8 mouse cellular contexts compared by ENCODE assay signal in genomic region chr2:121448136-121448535, GRCm38 (mm10). TPM values are rescaled to one million over a fixed set of nuclear protein-coding genes. Genes with fewer than 3 reads are reported as not detected.
DNase-seq lines count a peak whose midpoint lies in the region; ATAC-seq lines count a peak whose summit lies in the region.

No protein-coding gene starts in this region.

- peak overlapping the region; percentile 81; the same call in 1 of the 2 replicates for H3K27ac ChIP-seq in forebrain, embryonic 12.5 days
- H3K27ac ChIP-seq in hindbrain, embryonic 16.5 days (ENCODE audit: low read depth, low read length) = peak overlapping the region; percentile 79

- peak overlapping the region; percentile 98 for H3K4me3 ChIP-seq in forebrain, embryonic 12.5 days (replicated peaks)
- H3K4me3 ChIP-seq in hindbrain, embryonic 16.5 days (ENCODE audit: low read length) = peak overlapping the region; percentile 95

- intact Hi-C loops in left cerebral cortex, postnatal 14 days (cut with DNase I) = no loop called here

- peaks cover 30% of the 10 kb centered on the region for H3K4me1 ChIP-seq in forebrain, embryonic 12.5 days
- H3K4me1 ChIP-seq in hindbrain, embryonic 16.5 days (ENCODE audit: control insufficient read depth, insufficient read depth, low read depth, low read length) = peaks cover 12% of the 10 kb centered on the region

- ATAC-seq in forebrain, embryonic 12.5 days (ENCODE audit: low FRiP score) = no peak
- ATAC-seq in hindbrain, embryonic 16.5 days = no peak

- H3K4me2 ChIP-seq in forebrain, embryonic 12.5 days = peak overlapping the region; percentile 62
- peak overlapping the region; percentile 91 for H3K4me2 ChIP-seq in hindbrain, embryonic 16.5 days (ENCODE audit: low read length)

- WGBS in forebrain, embryonic 12.5 days = 17% methylated on average over 9 of the region's 9 CpGs
- 21% methylated on average over 9 of the region's 9 CpGs for WGBS in hindbrain, embryonic 16.5 days

- DNase-seq in left cerebral cortex, postnatal 14 days (ENCODE audit: low spot score in 2 of 2) = peak; percentile 44 to 62
- no peak for DNase-seq in left cerebral cortex, adult 8-10 months (ENCODE audit: low spot score in 2 of 2)
- DNase-seq in T-cell, adult 2 months (ENCODE audit: low spot score) = peak; percentile 23
- peak; percentile 39 for DNase-seq in liver
- DNase-seq in naive thymus-derived CD4-positive, alpha-beta T cell, adult 2 months (ENCODE audit: low read depth) = peak; percentile 57
- DNase-seq in layer of hippocampus, adult 9-11 months = no peak

- H3K9me3 ChIP-seq in forebrain, embryonic 12.5 days = no peaks in the 10 kb centered on the region
- no peaks in the 10 kb centered on the region for H3K9me3 ChIP-seq in hindbrain, embryonic 16.5 days (ENCODE audit: control insufficient read depth, low read length)

- peaks cover 18% of the 10 kb centered on the region for H3K36me3 ChIP-seq in forebrain, embryonic 12.5 days (replicated peaks)
- peaks cover 9% of the 10 kb centered on the region; the same call in 1 of the 2 replicates for H3K36me3 ChIP-seq in hindbrain, embryonic 16.5 days (ENCODE audit: control insufficient read depth, insufficient read depth, low read length)

- peaks cover 2% of the 10 kb centered on the region; the same call in 1 of the 2 replicates for H3K27me3 ChIP-seq in forebrain, embryonic 12.5 days
- H3K27me3 ChIP-seq in hindbrain, embryonic 16.5 days (replicated peaks; ENCODE audit: control insufficient read depth, insufficient read depth, low read length) = no peaks in the 10 kb centered on the region

- peak overlapping the region; percentile 53 for H3K9ac ChIP-seq in forebrain, embryonic 12.5 days
- H3K9ac ChIP-seq in hindbrain, embryonic 16.5 days (ENCODE audit: low read depth, low read length) = peak overlapping the region; percentile 53; the same call in 1 of the 2 replicates

RNA-seq across cellular contexts. Expression of gene Serf2, which starts 0.9 kb away (rescaled TPM):
- total RNA-seq in left cerebral cortex, postnatal 14 days (2021) = 100 to 1,000 TPM; 168 to 172 TPM
- total RNA-seq in left cerebral cortex, adult 8-10 months (2022) = 100 to 1,000 TPM; 116 to 169 (median 143) TPM
- 456 and 479 TPM in 2 replicates for polyA plus RNA-seq in forebrain, embryonic 12.5 days (2016; fragmentation: Nextera tagmentation; extraction: Ambion mirVana)
- polyA plus RNA-seq in hindbrain, embryonic 16.5 days (2015; fragmentation: Nextera tagmentation; extraction: Ambion mirVana) = 254 and 262 TPM in 2 replicates

RNA-seq across cellular contexts. Expression of gene Ell3, which starts 4.1 kb away (rescaled TPM):
- total RNA-seq in left cerebral cortex, postnatal 14 days (2021) = not detected
- not detected for total RNA-seq in left cerebral cortex, adult 8-10 months (2022)
- polyA plus RNA-seq in forebrain, embryonic 12.5 days (2016; fragmentation: Nextera tagmentation; extraction: Ambion mirVana) = 6.9 and 12.4 TPM in 2 replicates
- 2.4 and 3.0 TPM in 2 replicates for polyA plus RNA-seq in hindbrain, embryonic 16.5 days (2015; fragmentation: Nextera tagmentation; extraction: Ambion mirVana)

RNA-seq across cellular contexts. Expression of gene Hypk, which starts 5.0 kb away (rescaled TPM):
- 10 to 100 TPM; 14.9 to 18.8 TPM for total RNA-seq in left cerebral cortex, postnatal 14 days (2021)
- total RNA-seq in left cerebral cortex, adult 8-10 months (2022) = 10 to 100 TPM; 12.1 to 25.0 (median 17.5) TPM
- polyA plus RNA-seq in forebrain, embryonic 12.5 days (2016; fragmentation: Nextera tagmentation; extraction: Ambion mirVana) = 124 and 130 TPM in 2 replicates
- polyA plus RNA-seq in hindbrain, embryonic 16.5 days (2015; fragmentation: Nextera tagmentation; extraction: Ambion mirVana) = 99.2 and 122 TPM in 2 replicates

RNA-seq across cellular contexts. Expression of gene Serinc4, which starts 8.4 kb away (rescaled TPM):
- total RNA-seq in left cerebral cortex, postnatal 14 days (2021) = under 1 TPM; 0.70 to 0.82 TPM
- 1 to 10 TPM in 1 of 4 experiments, under 1 TPM in 3; 0.27 to 1.1 (median 0.50) TPM for total RNA-seq in left cerebral cortex, adult 8-10 months (2022)
- 0.85 and 0.88 TPM in 2 replicates for polyA plus RNA-seq in forebrain, embryonic 12.5 days (2016; fragmentation: Nextera tagmentation; extraction: Ambion mirVana)
- 0.95 and 1.2 TPM in 2 replicates for polyA plus RNA-seq in hindbrain, embryonic 16.5 days (2015; fragmentation: Nextera tagmentation; extraction: Ambion mirVana)

RNA-seq across cellular contexts. Expression of gene Mfap1b, which starts 25.7 kb away (rescaled TPM):
- 10 to 100 TPM; 40.3 to 41.8 TPM for total RNA-seq in left cerebral cortex, postnatal 14 days (2021)
- 10 to 100 TPM; 39.4 to 47.4 (median 43.8) TPM for total RNA-seq in left cerebral cortex, adult 8-10 months (2022)
- polyA plus RNA-seq in forebrain, embryonic 12.5 days (2016; fragmentation: Nextera tagmentation; extraction: Ambion mirVana) = 67.6 and 70.1 TPM in 2 replicates
- 68.2 and 71.2 TPM in 2 replicates for polyA plus RNA-seq in hindbrain, embryonic 16.5 days (2015; fragmentation: Nextera tagmentation; extraction: Ambion mirVana)

Comparison
In these comparisons a context has a peak if more than half of its experiments do, and no peak if none do; other contexts are left out.
1. DNase-seq: peak in left cerebral cortex, postnatal 14 days (2 of 2), T-cell, adult 2 months (single experiment), liver (single experiment) and naive thymus-derived CD4-positive, alpha-beta T cell, adult 2 months (single experiment); none in left cerebral cortex, adult 8-10 months (0 of 2) and layer of hippocampus, adult 9-11 months (single experiment).